Comparison of ENCODE assay signal across 8 mouse cellular contexts in genomic region chr16:97292484-97293048, GRCm38 (mm10).
A peak's percentile ranks its signal among the peaks of the same experiment; 100 is the strongest.
DNase-seq lines count a peak whose midpoint lies in the region; ATAC-seq and TF ChIP-seq lines count a peak whose summit lies in the region.

No protein-coding gene starts in this region.

- TF ChIP-seq RAD21 in CH12.LX (IDR thresholded peaks at IDR 0.05; ENCODE audit: low read depth, low read length) = no peak

- ATAC-seq in hindbrain, embryonic 14.5 days (ENCODE audit: low FRiP score) = peak; percentile 58; the same call in 1 of the 2 replicates
- no peak for ATAC-seq in liver, embryonic 15.5 days (ENCODE audit: insufficient read depth)

- TF ChIP-seq CTCF in CH12.LX (conservative IDR thresholded peaks at IDR 0.05 in 1 of 2, IDR thresholded peaks at IDR 0.05 in 1 of 2; ENCODE audit: low read depth in 2 of 2, low read length in 2 of 2) = no peak

- H3K4me3 ChIP-seq in CH12.LX (replicated peaks in 1 of 3; ENCODE audit: low read depth in 2 of 3, low read length in 2 of 3, poor library complexity in 1 of 3) = no peak overlapping the region
- H3K4me3 ChIP-seq in hindbrain, embryonic 14.5 days (replicated peaks; ENCODE audit: low read length) = no peak overlapping the region
- H3K4me3 ChIP-seq in liver, embryonic 15.5 days (replicated peaks) = no peak overlapping the region

- TF ChIP-seq POLR2A in CH12.LX (IDR thresholded peaks at IDR 0.05; ENCODE audit: low read depth, low read length) = no peak

- DNase-seq in CH12.LX (ENCODE audit: extremely low read depth) = peak; percentile 53
- peak; percentile 80 for DNase-seq in ZHBTc4 (ENCODE audit: low read depth, low spot score)
- peak; percentile 57 for DNase-seq in hindbrain, embryonic 14.5 days (ENCODE audit: low spot score)
- DNase-seq in ovary, postnatal 14 days (ENCODE audit: low spot score) = no peak
- no peak for DNase-seq in gastrocnemius, adult 18-20 months (ENCODE audit: low spot score)
- DNase-seq in layer of hippocampus, adult 9-11 months = no peak
- DNase-seq in adrenal gland, postnatal 14 days = no peak

- H3K36me3 ChIP-seq in CH12.LX (replicated peaks in 1 of 2; ENCODE audit: control insufficient read depth in 1 of 2, insufficient read depth in 1 of 2, low read length in 1 of 2) = no peaks in the 10 kb centered on the region
- no peaks in the 10 kb centered on the region for H3K36me3 ChIP-seq in hindbrain, embryonic 14.5 days (replicated peaks; ENCODE audit: control insufficient read depth, insufficient read depth)
- no peaks in the 10 kb centered on the region for H3K36me3 ChIP-seq in liver, embryonic 15.5 days (replicated peaks)

- no peaks in the 10 kb centered on the region for H3K27me3 ChIP-seq in CH12.LX (replicated peaks)
- no peaks in the 10 kb centered on the region for H3K27me3 ChIP-seq in hindbrain, embryonic 14.5 days (ENCODE audit: control insufficient read depth, insufficient read depth, low read length)
- no peaks in the 10 kb centered on the region for H3K27me3 ChIP-seq in liver, embryonic 15.5 days

- H3K4me2 ChIP-seq in CH12.LX (ENCODE audit: insufficient read depth, low read depth, poor library complexity, severe bottlenecking) = peak overlapping the region; percentile 33
- H3K4me2 ChIP-seq in hindbrain, embryonic 14.5 days (replicated peaks) = peak overlapping the region; percentile 33
- peak overlapping the region; percentile 5; the same call in 1 of the 2 replicates for H3K4me2 ChIP-seq in liver, embryonic 15.5 days

- in situ Hi-C loops in CH12.LX (cut with MboI; ENCODE audit: low pct_ligation_motif_present, low pct_unique_long_range_greater_than_20kb, low sequenced_read_pairs) = loop anchor here (25.0 kb wide), 1 partner anchor 580 kb away; no protein-coding TSS in a partner anchor

- 2% methylated on average over 11 of the region's 11 CpGs for WGBS in hindbrain, embryonic 14.5 days
- WGBS in liver, embryonic 15.5 days (ENCODE audit: insufficient replicate concordance) = 13% methylated on average over 11 of the region's 11 CpGs

- TF ChIP-seq EP300 in CH12.LX (IDR thresholded peaks at IDR 0.05; ENCODE audit: low read length) = no peak

- dilution Hi-C loops in CH12.LX (cut with MboI; ENCODE audit: extremely low pct_ligation_motif_present, extremely low pct_unique_long_range_greater_than_20kb, low sequenced_read_pairs) = no loop called here

- no peaks in the 10 kb centered on the region for H3K79me2 ChIP-seq in CH12.LX (replicated peaks; ENCODE audit: control insufficient read depth, extremely low read depth, insufficient read depth, poor library complexity, severe bottlenecking)

- no peak overlapping the region for H3K9ac ChIP-seq in CH12.LX (ENCODE audit: insufficient read depth, low read depth)
- H3K9ac ChIP-seq in hindbrain, embryonic 14.5 days = 0 out of 2 replicates have a peak overlapping the region, but pooled peaks have one; percentile 8
- H3K9ac ChIP-seq in liver, embryonic 15.5 days = no peak overlapping the region

- H3K27ac ChIP-seq in CH12.LX (ENCODE audit: insufficient read depth, low read depth) = no peak overlapping the region
- peak overlapping the region; percentile 55 for H3K27ac ChIP-seq in hindbrain, embryonic 14.5 days
- H3K27ac ChIP-seq in liver, embryonic 15.5 days (replicated peaks) = no peak overlapping the region

- H3K9me3 ChIP-seq in CH12.LX (replicated peaks; ENCODE audit: low read length) = no peaks in the 10 kb centered on the region
- H3K9me3 ChIP-seq in hindbrain, embryonic 14.5 days (ENCODE audit: control insufficient read depth, low read length) = no peaks in the 10 kb centered on the region
- no peaks in the 10 kb centered on the region for H3K9me3 ChIP-seq in liver, embryonic 15.5 days (replicated peaks)

- H3K4me1 ChIP-seq in CH12.LX (ENCODE audit: control insufficient read depth in 1 of 2, insufficient read depth in 2 of 2) = peaks cover 3 to 39% of the 10 kb centered on the region in 2 experiments
- H3K4me1 ChIP-seq in hindbrain, embryonic 14.5 days (replicated peaks; ENCODE audit: control insufficient read depth, insufficient read depth, low read length) = peaks cover 10% of the 10 kb centered on the region; the same call in 1 of the 2 replicates
- no peaks in the 10 kb centered on the region for H3K4me1 ChIP-seq in liver, embryonic 15.5 days (replicated peaks)

TF ChIP-seq in CH12.LX, 34 proteins besides CTCF, POLR2A, EP300 and RAD21:
- TF ChIP-seq CHD2 (IDR thresholded peaks at IDR 0.05; ENCODE audit: low read length) (no peak), ZNF384 (IDR thresholded peaks at IDR 0.05; ENCODE audit: low read depth, low read length) (no peak), IRF4 (IDR thresholded peaks at IDR 0.05; ENCODE audit: low read depth, low read length) (peak; percentile 36; the same call in 1 of the 2 replicates)

Comparison
In these comparisons a context has a peak if more than half of its experiments do, and no peak if none do; other contexts are left out.
1. DNase-seq: peak in CH12.LX (single experiment), ZHBTc4 (single experiment) and hindbrain, embryonic 14.5 days (single experiment); none in ovary, postnatal 14 days (single experiment), gastrocnemius, adult 18-20 months (single experiment), layer of hippocampus, adult 9-11 months (single experiment) and adrenal gland, postnatal 14 days (single experiment).
2. Peak in every context shown above with its lines, with median percentiles within 50 percentile points of each other: H3K4me2 ChIP-seq.